Mouse (Mus musculus): ENCODE data around the gene Nsg1. TPM values are rescaled to one million over a fixed set of nuclear protein-coding genes. Genes with fewer than 3 reads are reported as not detected.

Gene Nsg1
- total RNA-seq, 2 experiments from 2014 or later: 457 to 466 TPM

DNA sequence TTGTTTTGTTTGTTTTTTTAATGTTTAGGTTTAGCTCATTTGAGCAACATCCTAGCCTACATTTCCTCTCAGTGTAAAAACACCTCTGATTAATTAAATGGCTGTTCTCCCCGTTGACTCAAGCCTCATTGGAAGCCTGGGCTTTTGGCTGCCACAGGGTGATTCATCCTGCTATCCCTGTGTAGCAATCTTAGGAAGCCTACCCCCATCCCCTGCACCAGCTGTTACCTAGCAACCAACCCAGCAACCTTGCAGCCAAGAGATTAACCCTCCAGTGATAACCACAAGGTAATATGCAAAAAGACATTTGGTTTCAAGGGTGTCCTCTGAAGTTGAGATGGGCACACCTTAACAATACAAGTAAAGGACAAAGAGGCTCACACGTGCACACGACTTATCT is 8.4 kb downstream of the Nsg1 start:
- DNase-seq (ENCODE audit: low spot score in 2 of 2): peak; percentile 60 to 62

DNA sequence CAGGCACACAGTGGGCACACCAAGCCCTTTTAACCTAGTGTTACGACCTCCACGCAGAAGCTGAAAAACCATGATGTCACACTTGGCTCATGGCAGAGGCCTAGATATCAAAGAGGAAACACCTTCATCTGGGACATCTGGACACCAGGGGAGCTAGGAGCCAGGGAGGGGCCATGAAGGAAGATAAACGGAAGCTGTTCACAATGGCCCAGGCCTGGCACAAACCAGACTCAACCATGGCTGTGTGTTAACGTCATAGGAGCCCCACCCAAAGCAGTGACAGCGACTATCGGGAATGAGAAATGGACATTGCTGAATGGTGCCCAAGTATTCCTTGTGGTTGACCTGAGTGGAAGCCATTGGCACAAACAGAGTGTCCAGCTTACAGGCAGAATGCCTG is 13.2 kb downstream of the Nsg1 start:
- DNase-seq (ENCODE audit: low spot score in 2 of 2): no peak

DNA sequence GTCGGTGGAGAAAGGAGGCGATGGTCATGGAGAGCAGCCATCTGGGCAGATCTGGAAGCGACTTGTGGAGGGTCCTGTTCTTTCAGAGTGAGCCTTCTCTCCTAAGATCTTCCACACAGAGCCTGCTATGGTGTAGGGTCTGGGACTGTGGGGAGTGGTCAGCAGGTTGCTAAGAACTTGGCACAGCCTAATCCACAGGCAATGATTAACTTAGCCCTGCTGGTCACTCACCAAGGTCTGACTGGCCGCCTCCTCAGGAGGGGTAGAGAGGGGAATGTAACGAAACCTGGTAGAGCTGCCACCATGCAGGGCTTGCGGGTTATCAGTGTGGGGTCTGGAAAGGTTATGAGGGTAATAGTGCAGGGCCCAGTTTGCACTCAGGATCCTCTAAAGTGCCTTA is 18.8 kb downstream of the Nsg1 start:
- no peak for DNase-seq (ENCODE audit: low spot score in 2 of 2)

DNA sequence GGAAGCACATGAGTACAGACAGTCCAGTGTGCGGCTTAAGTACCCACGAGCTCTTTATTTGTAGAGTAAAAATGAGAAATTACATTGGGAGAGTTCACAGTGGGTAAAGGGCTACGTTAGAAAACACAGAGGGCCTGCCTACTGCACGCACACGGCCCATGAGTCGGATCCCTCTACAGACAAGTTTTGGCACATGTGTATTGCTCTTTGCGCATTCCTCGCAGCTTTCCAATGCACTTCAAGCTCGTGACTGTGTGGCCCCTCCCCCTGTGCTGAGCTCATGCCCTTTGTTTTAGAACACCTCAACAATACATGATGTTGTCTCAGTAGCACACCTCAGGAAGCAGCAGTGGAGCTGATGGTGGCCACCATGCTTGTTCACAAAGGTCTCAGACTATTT is 22.5 kb downstream of the Nsg1 start:
- DNase-seq (ENCODE audit: low spot score in 2 of 2): no peak

DNA sequence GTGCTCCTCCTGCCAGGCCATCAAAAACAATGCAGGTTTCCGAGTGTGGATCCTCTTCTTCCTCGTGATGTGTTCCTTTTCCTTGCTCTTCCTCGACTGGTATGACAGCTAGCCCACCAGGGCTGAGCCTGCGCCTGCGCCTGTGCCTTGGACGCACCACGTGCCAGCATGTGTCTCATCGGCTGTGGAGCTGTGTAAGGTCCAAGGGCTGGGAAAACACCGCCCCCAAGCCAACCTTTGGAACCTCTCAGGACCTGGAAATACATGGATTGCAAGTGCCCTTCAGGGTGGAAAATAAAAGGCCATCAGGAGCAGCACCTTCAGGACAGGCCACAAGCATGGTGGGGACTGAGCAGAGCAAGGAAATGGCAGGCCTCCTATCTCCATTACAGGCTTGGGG is 23.5 kb downstream of the Nsg1 start:
- DNase-seq (ENCODE audit: low spot score in 2 of 2): no peak

DNA sequence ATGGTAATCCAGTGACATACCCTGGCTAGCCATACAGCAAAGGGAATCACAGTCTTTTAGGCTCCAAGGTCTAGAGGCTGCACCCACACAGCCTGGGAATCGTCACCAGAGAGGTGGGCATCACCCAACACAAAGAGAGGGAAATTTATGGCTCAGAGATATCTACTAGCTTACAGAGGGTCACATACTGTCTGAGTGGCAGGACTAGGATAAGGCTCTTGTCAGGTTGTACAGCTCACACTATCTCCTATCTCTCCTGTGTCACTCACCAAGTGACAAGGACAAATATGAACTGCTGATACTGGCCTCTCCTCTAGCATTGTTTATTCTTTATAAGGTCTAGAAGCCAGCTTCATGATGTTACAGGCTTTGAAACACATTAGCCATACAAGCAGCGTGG is 30.4 kb downstream of the Nsg1 start:
- DNase-seq (ENCODE audit: low spot score in 2 of 2): no peak

DNA sequence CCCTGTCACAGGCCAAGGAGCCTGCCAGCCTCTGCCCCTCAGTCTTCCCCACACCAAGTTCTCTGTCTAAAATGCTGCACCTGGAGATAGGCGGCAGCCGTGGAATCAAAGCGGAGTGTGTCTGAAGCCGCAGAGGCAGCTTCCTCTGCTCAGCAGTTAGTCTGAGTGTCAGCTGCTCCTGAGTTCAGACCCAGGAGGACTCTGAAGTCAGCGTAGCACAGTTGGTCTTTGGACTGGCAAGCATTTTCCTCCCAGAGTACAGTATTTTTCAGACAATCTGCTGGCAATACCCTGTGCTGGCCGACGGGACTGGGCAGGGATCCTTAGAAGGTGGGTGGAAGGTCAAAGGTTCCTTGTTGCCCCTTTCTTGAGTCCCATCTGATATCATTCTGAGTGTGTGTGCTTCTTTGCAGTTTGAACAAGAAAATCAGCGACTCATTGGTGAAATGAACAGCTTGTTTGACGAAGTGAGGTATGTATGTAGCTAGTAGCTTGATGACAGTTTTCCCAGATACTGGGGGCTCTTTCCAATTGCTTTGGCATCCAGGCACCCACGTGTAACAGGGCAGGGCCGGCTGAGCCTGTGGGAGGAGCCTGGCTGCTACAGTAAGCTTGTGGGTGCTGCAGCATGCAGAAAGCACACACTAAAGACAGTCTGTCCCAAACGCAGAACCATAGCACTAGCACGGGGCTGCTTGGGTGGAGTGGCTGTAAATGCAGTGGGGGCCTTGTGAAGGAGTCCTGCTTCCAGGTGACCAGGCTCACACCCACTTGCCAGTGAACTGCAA is 33.0 kb downstream of the Nsg1 start:
- DNase-seq (ENCODE audit: low spot score in 2 of 2): no peak

DNA sequence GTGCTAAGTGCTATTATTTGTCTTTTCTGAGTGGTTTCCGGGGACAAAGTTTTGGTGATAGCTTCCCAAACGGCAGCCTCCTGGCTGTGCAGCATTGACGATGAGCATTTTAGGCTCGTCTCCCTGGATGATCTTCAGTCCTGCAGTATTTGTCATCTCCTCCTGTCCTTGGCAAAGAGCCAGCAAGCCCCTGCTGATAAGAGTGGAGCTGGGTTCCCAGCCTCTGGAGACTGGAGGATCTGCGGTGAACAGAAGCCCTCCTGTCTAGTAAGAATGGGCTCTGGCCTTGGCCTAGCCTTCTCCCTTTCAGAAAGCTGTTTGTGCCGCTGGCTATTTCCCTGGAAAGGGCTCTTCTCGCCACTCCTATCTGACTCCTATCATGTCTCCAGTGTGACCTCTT is 38.0 kb downstream of the Nsg1 start:
- no peak for DNase-seq (ENCODE audit: low spot score in 2 of 2)

DNA sequence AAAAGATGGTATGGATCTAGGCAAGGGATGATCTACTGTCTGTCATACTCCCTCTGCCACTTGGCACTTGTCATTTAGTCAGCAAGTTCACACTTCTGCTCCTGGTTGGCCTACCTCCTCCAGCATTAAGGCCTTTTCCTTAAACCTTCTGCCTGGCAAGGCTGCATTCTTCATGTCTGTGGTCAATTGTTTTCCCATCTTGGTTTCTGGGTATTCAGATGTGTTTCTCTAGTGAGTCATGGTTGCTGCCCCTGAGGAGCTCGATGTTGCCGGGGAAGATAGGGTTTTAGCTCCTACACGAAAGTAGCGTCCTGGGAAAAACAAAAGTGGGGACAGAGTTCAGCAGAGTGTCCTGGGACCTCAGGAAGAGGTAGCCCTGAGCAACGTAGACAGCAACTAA is 40.4 kb downstream of the Nsg1 start:
- no peak for DNase-seq (ENCODE audit: low spot score in 2 of 2)

DNA sequence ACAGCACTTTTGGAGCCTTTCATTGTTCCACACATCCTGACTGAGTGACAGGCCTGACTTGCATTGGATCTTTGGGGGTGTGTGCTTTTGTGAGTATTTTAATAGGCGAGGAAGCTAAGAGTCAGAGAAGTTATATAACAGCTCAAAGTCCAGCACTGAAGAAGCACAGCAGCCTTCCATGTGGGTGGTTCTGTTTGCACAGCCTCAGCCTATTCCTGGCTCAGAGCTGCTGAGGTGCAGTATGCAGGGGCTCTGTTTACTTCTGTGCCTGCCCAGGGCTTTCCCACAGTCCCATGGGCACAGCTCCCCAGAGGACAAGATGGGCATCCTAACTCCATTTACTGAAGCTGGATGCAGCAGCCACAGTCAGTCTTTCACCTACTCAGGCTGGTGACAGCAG is 42.7 kb downstream of the Nsg1 start:
- DNase-seq (ENCODE audit: low spot score in 2 of 2): peak; percentile 60 to 84

DNA sequence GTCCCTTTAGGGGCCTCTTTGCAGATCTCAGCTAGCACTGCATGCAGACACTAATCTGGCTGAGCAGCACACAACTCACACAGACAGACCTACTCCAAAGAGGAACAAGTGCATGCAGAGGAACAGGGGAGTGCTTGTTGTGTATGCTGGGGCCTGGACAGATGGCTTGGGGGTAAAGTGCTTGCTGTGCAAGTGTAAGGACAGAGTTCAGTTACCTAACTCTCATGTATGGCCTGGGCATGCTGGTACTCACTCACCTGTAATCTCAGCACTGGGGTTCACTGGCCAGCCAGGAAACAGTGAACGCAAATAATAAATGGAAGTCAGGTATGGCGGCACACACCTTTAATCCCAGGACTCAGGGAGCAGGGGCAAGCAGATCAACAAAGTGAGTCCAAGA is 45.2 kb downstream of the Nsg1 start:
- DNase-seq (ENCODE audit: low spot score in 2 of 2): no peak

DNA sequence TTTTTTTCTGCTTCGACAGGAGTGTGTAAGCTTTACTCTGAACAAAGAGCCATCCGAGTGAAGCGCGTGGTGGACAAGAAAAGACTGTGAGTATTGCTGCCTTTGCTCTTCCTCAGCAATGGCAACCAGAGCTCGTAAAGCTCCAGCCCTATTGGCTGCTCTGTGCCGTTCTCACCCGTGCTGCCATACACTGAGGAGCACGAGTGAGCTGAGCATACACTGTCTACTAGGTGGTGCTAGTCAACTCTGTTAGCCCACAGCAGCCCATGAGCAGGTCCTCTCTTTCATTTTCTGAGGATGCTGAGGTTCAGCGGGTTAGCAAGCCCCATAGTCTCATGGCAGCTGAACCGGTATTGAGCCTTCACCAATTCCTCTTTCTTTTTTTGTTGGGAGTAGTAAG is 52.9 kb downstream of the Nsg1 start:
- DNase-seq (ENCODE audit: low spot score in 2 of 2): no peak

DNA sequence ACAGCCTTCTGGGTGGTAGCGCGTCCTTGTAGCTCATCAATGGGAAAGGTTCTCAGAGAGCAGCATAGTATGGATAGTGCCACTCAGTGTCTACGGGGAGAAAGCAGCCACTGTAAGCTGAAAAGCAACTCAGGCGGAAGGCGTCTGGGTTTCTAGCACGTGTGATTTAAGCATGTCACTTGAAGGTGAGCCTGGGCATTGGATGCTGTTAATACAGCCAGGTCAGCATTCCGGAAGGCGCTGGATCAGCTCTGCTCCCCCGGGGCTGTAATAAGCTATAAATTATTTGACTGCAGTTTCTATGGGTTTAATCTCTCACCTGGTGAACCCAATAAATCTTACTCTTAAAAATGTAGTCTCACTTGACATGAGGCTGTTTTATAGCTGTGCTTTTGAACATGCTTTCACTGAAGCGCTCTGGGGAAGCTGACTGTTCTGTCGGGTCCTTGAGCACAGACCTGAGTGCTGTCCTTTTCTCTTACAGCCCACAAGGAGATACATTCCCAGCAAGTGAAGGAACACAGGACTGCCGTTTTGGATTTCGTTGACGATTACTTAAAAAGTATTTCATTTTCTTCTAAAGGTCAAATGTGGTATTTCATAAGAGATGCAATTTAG is 53.5 kb downstream of the Nsg1 start:
- no peak for DNase-seq (ENCODE audit: low spot score in 2 of 2)

DNA sequence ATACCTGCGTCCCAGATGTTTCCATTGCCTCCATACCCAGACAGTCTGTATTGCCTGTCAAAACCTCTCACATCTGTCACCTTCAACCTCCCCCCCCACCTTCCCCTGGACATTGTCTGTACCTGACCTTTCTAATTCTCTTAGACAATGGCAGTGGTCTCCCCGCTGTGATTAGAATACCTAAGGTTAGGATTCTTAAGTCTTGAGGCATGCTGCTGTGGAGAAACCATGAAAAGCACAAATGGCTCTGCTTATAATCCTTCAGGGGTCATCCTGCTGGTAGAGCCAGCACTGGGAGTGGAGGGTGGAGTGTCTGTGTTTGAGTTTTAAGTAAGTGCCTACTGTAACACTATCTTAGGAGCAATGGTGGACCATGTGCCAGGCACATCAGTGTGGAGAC is 56.8 kb downstream of the Nsg1 start:
- no peak for DNase-seq (ENCODE audit: low spot score in 2 of 2)

DNA sequence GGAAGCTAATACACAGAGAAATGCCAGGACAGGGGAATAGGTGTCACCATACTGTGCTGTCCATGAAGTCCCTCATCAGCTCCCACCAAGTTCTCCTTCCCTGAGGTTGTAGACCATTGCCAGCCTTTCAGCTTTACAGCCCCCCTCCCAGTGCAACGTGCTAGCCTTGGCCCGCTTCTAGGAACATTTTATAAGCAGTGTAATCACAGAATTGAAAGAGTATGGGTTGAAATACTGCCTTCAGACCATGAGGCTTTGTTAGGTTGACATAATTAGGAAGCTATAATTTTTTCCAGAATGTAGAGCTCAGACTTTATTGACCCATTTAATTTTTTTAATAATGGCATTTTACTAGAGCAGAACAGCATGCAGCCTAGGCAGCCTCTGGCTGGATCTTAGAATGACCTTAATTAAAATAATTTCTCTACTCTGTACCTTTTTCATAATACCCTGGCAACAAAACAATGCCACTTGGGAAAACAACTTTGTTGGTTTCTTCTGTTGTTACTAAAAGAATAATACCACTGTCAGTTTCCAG is 60.5 kb downstream of the Nsg1 start:
- no peak for DNase-seq (ENCODE audit: low spot score in 2 of 2)

DNA sequence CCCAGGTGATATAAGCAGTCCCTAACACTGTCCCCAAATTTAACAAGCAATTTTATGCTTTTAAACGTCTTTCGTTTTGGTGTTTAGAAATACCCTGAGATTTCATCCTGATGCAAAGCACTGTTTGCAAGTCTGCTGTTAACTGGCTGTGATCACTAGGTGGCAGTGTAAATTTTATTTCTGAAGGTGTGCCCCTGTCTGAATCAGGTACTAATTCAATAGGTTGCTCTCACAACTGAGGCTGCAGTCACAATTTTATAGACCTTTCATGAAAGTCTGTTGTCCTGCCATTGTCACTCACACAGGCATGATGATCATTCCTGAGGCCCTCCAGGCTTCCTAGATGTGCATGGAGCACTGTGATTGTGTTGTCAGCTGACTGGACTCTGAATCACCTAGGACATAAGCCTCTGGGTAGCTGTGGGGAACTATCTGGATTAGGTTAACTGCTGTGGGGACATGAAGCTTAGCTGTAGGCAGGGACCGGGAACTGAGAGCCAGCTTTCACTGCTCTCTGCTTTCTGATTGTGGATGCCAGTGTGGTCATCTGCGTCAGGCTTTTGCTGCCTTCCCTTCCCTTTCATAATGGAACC is 62.1 kb downstream of the Nsg1 start:
- DNase-seq (ENCODE audit: low spot score in 2 of 2): no peak

DNA sequence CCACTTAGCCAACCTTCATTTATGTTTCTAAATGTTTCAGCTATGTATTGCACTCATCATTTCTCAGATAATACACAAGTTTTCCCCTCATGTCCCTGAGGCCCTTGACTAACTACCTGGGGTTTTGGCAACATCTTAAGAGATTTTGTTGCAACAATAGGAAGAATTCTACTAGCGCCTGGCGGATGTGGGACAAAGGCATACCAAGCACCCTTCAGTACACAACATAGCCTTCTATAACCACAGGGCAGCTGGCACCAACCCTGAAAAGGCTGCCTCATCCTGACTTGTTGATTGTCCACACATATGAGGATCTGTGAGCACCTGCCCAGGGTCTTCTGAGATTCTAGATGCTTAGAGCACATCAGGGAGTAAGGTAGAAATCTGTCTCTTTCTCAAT is 65.4 kb downstream of the Nsg1 start:
- no peak for DNase-seq (ENCODE audit: low spot score in 2 of 2)

DNA sequence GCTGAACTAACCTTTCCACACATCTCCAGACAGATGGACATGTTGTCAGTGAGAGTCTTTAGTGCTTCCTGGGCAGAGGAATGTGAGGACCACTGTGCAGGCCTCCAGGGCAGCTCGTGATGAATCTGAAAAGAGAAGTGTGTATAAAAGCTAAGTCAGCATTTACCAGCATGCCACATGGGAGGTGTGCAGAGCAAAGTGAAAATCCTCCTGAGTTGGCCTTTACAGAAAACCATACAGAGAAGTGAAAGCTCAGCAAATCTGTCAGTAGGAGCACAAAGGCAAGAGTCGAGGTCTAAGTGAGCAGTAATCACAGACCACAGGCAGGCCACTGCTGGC is 67.8 kb downstream of the Nsg1 start:
- no peak for DNase-seq (ENCODE audit: low spot score in 2 of 2)

DNA sequence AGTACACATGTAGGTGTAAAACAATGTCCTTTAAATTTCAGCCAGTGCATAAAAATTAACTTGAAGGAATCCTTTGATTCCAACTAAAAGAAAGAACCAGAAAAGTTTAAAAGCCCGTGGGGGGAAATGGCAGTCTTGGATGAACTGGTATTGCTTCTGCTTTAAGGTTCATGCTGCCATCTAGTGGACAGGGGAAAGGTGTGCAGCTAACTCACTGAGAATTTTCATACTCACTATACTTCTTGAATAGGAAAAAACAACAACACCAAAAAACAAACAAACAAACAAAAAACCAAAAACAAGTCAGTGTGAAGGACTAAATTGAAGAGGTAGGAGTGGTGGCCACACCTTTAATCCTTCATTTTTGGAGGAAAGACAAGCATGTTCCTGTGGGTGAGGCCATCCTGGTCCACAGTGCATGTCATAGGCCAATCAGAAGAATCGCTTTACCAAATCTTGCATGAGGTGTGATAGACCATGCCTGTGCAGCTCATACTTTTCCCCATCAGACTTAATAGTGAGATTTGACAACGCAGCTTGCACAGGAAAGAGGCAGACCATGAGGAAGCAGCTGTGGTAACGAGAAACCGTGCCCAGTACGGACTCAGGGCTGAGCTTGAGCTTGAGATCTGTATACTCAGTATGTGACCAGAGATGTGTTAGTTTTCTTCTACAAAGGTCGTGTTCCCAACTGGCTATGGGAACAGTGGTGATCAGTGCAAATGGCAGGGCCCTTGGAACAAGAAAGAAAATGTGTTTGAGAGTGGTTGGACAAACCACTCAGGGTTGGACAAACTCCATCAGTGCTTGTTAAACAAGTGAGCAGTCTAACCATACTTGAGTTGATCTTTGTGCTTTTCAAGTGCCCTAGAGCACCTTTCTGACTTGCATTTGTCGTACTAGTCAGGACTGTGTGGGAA is 68.4 kb downstream of the Nsg1 start:
- DNase-seq (ENCODE audit: low spot score in 2 of 2): peak; percentile 31 to 40

DNA sequence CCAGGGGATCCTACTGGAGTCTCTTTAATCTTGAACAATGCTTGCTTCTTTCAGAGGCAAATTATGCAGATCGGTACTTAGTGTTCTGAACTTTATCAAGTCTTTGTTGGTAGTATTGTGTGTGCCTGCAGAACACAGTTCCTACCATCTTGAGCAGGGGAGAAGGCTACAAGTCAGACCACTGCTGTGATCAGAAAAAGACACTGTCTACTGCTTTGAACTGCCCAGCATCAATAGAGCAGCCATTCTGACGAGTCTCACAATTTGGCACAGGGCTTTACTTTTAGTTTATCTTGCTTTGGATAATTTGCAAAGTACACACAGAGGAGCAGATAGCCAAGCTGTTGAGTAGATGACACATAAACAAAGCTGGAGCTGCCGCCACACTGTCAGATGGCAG is 69.1 kb downstream of the Nsg1 start:
- no peak for DNase-seq (ENCODE audit: low spot score in 2 of 2)

DNA sequence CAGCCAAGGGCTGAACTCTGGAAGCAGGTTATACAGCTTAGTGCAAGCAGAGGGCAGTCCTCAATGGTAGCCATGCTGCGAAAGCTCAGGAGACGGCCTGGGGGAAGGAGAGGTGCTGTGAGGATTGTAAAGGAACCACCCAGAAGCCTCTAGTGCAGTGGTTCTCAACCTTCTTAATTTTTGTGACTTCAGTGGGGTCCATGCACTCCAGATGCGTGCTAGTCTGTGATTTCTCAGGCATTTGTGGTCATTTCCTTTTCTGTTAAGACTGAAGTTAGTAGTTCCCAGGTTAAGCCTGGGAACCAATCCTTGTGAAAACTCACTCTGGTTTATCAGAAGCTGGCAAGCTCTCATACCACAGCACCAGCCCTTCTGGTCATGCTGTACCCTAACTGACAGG is 69.6 kb downstream of the Nsg1 start:
- no peak for DNase-seq (ENCODE audit: low spot score in 2 of 2)

Measured in left cerebral cortex, adult 18-20 months (tissue).